Mouse (Mus musculus) lung, embryonic 15.5 days (tissue): Measurements from ENCODE around the gene Slc22a4. TPM values are rescaled to one million over a fixed set of nuclear protein-coding genes. Genes with fewer than 3 reads are reported as not detected.
A peak's percentile ranks its signal among the peaks of the same experiment; 100 is the strongest.

Experiments
- ATAC-seq: fragments of 200-750 bp; cut with Nextera tagmentation; 2 replicates; pipeline ENCODE4 v1.8.0; 2017; ENCODE audit warnings: moderate number of reproducible peaks, borderline replicate concordance; ENCODE audit not compliant: low FRiP score, low TSS enrichment; ENCODE audit errors: extremely low read depth
- H3K27ac ChIP-seq: fragments of 300-500 bp; sonication (generic); 2 replicates; pipeline ENCODE4 v1.5.1; 2015; ENCODE audit warnings: moderate library complexity, mild to moderate bottlenecking, inconsistent platforms
- H3K27me3 ChIP-seq: fragments of 300-500 bp; sonication (generic); 2 replicates; pipeline ENCODE4 v1.6.1; 2015; ENCODE audit warnings: inconsistent platforms
- H3K36me3 ChIP-seq: fragments of 300-500 bp; sonication (generic); 2 replicates; pipeline ENCODE4 v1.6.1; 2015; ENCODE audit warnings: inconsistent platforms
- H3K4me1 ChIP-seq: fragments of 300-500 bp; sonication (generic); 2 replicates; pipeline ENCODE4 v1.6.1; 2015; ENCODE audit warnings: inconsistent platforms
- H3K4me2 ChIP-seq: fragments of 300-500 bp; sonication (generic); 2 replicates; pipeline ENCODE4 v1.6.1; 2015; ENCODE audit warnings: inconsistent platforms, mild to moderate bottlenecking, moderate library complexity
- H3K4me3 ChIP-seq: fragments of 300-500 bp; sonication (generic); 2 replicates; pipeline ENCODE4 v1.5.1; 2015; ENCODE audit warnings: mild to moderate bottlenecking, inconsistent platforms
- H3K9ac ChIP-seq: fragments of 300-500 bp; sonication (generic); 2 replicates; pipeline ENCODE4 v1.6.1; 2015; ENCODE audit warnings: inconsistent platforms
- H3K9me3 ChIP-seq: fragments of 300-500 bp; sonication (generic); 2 replicates; pipeline ENCODE4 v1.6.1; 2016; ENCODE audit warnings: inconsistent platforms
- WGBS: fragments of 180-500 bp; shearing (Covaris S2); methylation state at CpG from one replicate; pipeline ENCODE4 v1.1.7; 2015; 5-methylcytosine and 5-hydroxymethylcytosine counted together
- polyA plus RNA-seq: library from polyadenylated mRNA; unstranded; fragments of >200 nt; fragmentation: Nextera tagmentation; extraction: Ambion mirVana; gene quantifications from 2 replicates; pipeline ENCODE4 v1.2.1, GENCODE M21; 2015

Gene Slc22a4
- polyA plus RNA-seq: 0.51 and 0.88 TPM in 2 replicates

- Histone ChIP-seq H3K27me3 (peaks cover 27% of the 10 kb centered on the region), H3K9me3 (no peaks in the 10 kb centered on the region)
- 4% methylated on average over 52 of the region's 61 CpGs for WGBS
These were observed at the start of gene Slc22a4 for GRCm38 (mm10) chr11:54028044-54028951. Gene Slc22a4, minus strand, starts transcription at chr11:54028090.

DNA sequence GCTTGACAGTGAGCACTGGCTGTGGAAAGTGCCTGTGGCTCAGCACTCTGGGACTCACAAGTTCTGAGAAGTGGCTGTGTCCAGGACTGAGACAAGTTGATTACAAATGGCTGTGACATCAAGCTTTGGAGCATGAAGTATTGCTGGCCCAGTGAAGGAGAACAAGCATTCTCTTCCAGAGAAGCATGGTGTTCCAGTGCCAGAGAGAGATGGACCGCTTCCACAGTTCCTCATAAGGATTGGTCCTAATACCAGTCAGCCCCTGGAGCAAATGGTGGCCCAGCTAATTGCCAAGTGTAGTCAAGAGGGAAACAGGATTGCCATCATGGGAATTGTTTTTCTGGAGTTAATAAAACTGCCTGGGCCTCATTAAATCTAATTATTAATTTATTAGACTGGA, 48.2 kb upstream of the Slc22a4 start:
- Histone ChIP-seq H3K9me3 (no peaks in the 10 kb centered on the region), H3K4me1 (no peaks in the 10 kb centered on the region), H3K27me3 (no peaks in the 10 kb centered on the region), H3K4me3 (no peak overlapping the region), H3K36me3 (no peaks in the 10 kb centered on the region), H3K27ac (no peak overlapping the region), H3K9ac (no peak overlapping the region), H3K4me2 (no peak overlapping the region)
- no peak for ATAC-seq
- WGBS: 100% methylated on average over 1 of the region's 1 CpGs

More at GRCm38 (mm10) chr11:54028044-54028951, at the start of gene Slc22a4:
- Histone ChIP-seq H3K36me3 (no peaks in the 10 kb centered on the region), H3K4me2 (peak within 1 kb of the TSS; percentile 90), H3K9ac (peak within 1 kb of the TSS; percentile 52), H3K27ac (no peak within 1 kb of the TSS), H3K4me3 (peak within 1 kb of the TSS; percentile 43), H3K4me1 (peaks cover 15% of the 10 kb centered on the region)
- ATAC-seq: peak; percentile 92

DNA sequence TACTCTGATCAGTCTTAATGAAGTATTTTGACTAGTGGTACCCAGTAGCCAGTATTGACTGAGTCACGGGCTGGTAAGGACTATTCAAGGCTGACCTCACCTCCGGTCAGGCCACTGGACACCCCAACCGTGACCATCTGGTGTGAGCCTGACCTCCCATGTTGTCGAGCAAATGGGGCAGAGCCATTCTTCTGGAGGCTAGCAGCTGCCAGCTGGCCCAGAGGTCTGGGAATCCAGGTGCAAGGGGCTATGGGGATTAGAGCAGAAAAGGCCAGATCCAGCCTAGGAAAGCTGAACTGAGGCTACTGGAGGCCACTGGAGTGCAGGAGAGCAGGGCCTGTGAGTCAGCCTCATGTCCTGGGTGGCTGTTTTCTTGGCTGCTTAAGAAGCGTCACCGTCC, 47.5 kb upstream of the Slc22a4 start:
- no peaks in the 10 kb centered on the region for H3K36me3 ChIP-seq
- no peak for ATAC-seq
- 73% methylated on average over 6 of the region's 6 CpGs for WGBS
- no peak overlapping the region for H3K4me2 ChIP-seq
- no peak overlapping the region for H3K9ac ChIP-seq
- H3K9me3 ChIP-seq: no peaks in the 10 kb centered on the region
- no peak overlapping the region for H3K27ac ChIP-seq
- H3K27me3 ChIP-seq: peaks cover 5% of the 10 kb centered on the region
- no peak overlapping the region for H3K4me3 ChIP-seq
- no peaks in the 10 kb centered on the region for H3K4me1 ChIP-seq

- Histone ChIP-seq H3K27ac (0 out of 2 replicates have a peak overlapping the region, but pooled peaks have one; percentile 8), H3K9me3 (no peaks in the 10 kb centered on the region), H3K4me1 (peaks cover 9% of the 10 kb centered on the region), H3K36me3 (no peaks in the 10 kb centered on the region), H3K9ac (no peak overlapping the region), H3K4me3 (no peak overlapping the region), H3K4me2 (no peak overlapping the region), H3K27me3 (peaks cover 25% of the 10 kb centered on the region)
- no peak for ATAC-seq
- 44% methylated on average over 4 of the region's 4 CpGs for WGBS
These were observed 45.4 kb upstream of the Slc22a4 start for GRCm38 (mm10) chr11:54073291-54073690.

DNA sequence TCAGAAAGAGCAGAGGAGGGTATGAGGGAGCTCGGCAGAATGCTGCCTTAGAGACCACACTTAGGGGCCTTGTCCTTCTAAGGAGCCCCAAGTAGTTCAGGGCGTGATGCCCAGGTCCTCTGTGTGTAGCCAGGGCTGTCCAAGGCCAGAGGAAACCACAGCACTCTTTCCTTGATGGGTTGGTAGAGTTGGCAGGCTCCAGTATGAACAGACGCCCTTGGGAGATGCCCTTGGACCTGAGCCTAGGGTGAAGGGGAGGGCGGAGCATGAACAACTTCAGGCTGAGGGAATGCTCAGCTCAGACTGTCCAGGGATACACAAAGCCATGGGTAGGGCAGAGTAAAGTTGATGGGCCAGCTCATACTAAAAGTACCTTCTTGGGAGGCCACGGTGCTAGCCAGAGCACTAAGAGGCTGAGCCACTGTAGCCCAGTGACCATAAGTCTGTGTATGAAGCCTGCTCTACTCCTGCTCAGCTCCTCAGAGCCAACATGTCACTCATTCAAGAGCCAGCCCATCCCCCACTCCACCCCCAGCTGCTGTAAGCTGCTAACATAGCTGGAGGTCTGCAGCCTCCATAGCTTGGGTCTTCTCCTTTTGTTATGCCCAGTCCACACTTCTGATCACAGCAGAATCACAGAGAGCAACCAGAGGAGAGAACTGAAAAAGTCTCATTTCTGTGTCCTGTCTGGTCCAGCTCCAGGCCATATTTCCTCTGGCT, 44.0 kb upstream of the Slc22a4 start:
- peaks cover 22% of the 10 kb centered on the region for H3K4me1 ChIP-seq
- no peak overlapping the region for H3K27ac ChIP-seq
- no peak for ATAC-seq
- H3K9me3 ChIP-seq: no peaks in the 10 kb centered on the region
- H3K4me3 ChIP-seq: no peak overlapping the region
- peaks cover 35% of the 10 kb centered on the region for H3K27me3 ChIP-seq
- H3K4me2 ChIP-seq: no peak overlapping the region
- no peak overlapping the region for H3K9ac ChIP-seq
- no peaks in the 10 kb centered on the region for H3K36me3 ChIP-seq
- 80% methylated on average over 5 of the region's 5 CpGs for WGBS

GRCm38 (mm10) chr11:54068520-54069371, 40.9 kb upstream of the Slc22a4 start, which contains the start of gene Pdlim4:
Gene Pdlim4, minus strand, starts transcription at chr11:54069014.
- Histone ChIP-seq H3K4me1 (peaks cover 29% of the 10 kb centered on the region), H3K27ac (no peak within 1 kb of the TSS), H3K4me2 (peak within 1 kb of the TSS; percentile 91), H3K9me3 (no peaks in the 10 kb centered on the region), H3K36me3 (no peaks in the 10 kb centered on the region), H3K27me3 (peaks cover 36% of the 10 kb centered on the region), H3K4me3 (peak within 1 kb of the TSS; percentile 52), H3K9ac (peak within 1 kb of the TSS; percentile 39)
- ATAC-seq: peak; percentile 23; the same call in 1 of the 2 replicates
- WGBS: 1% methylated on average over 47 of the region's 61 CpGs

GRCm38 (mm10) chr11:54067996-54068519, 40.2 kb upstream of the Slc22a4 start:
- Histone ChIP-seq H3K36me3 (no peaks in the 10 kb centered on the region), H3K4me2 (peak overlapping the region; percentile 91), H3K27me3 (peaks cover 36% of the 10 kb centered on the region), H3K9me3 (no peaks in the 10 kb centered on the region), H3K4me1 (peaks cover 29% of the 10 kb centered on the region), H3K4me3 (peak overlapping the region; percentile 52), H3K27ac (no peak overlapping the region), H3K9ac (peak overlapping the region; percentile 39; the same call in 1 of the 2 replicates)
- no peak for ATAC-seq
- WGBS: 29% methylated on average over 4 of the region's 4 CpGs

- Histone ChIP-seq H3K4me1 (peaks cover 35% of the 10 kb centered on the region), H3K27me3 (peaks cover 36% of the 10 kb centered on the region), H3K27ac (no peak overlapping the region), H3K4me2 (peak overlapping the region; percentile 91), H3K36me3 (no peaks in the 10 kb centered on the region), H3K9me3 (no peaks in the 10 kb centered on the region), H3K4me3 (peak overlapping the region; percentile 52; the same call in 1 of the 2 replicates), H3K9ac (no peak overlapping the region)
- 32% methylated on average over 12 of the region's 12 CpGs for WGBS
- ATAC-seq: peak; percentile 83
These were observed 39.6 kb upstream of the Slc22a4 start for GRCm38 (mm10) chr11:54067318-54067995.

DNA sequence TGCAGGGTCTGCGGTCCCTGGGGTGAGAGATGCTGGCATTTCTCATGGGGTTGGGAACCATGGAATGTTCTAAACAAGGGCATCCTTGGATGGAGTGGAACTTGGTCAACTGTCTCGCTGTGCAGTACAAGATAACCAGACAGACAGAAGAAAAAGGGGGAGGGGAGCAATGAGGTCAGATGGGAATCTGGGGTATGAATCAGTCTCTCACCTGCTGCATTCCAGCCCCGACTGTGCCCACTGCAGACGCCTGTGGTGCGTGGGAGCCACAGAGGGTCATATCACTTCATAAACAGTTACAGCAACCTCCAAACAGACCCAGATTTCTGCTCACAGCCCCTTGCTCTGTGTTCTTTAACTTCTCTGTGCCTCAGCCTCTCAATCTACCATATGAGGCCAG, 38.5 kb upstream of the Slc22a4 start:
- ATAC-seq: no peak
- 61% methylated on average over 5 of the region's 5 CpGs for WGBS
- Histone ChIP-seq H3K27ac (no peak overlapping the region), H3K9me3 (no peaks in the 10 kb centered on the region), H3K4me3 (no peak overlapping the region), H3K4me2 (no peak overlapping the region), H3K36me3 (no peaks in the 10 kb centered on the region), H3K4me1 (peaks cover 40% of the 10 kb centered on the region), H3K27me3 (peaks cover 36% of the 10 kb centered on the region), H3K9ac (no peak overlapping the region)

DNA sequence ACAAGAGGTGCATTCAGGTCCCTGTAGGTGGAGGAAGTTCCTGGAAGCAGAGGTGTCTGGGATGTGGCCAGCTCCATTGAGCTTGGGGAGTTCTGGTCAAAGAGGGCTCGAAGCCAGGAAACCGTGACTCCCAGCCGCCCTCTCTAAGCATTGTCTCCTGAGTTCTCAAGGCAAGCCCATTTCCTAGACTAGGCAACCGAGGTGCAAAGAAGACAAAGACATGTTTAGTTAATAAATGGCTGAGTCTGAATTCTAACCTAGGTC, 38.0 kb upstream of the Slc22a4 start:
- no peak overlapping the region for H3K4me3 ChIP-seq
- peaks cover 40% of the 10 kb centered on the region for H3K4me1 ChIP-seq
- no peak overlapping the region for H3K4me2 ChIP-seq
- WGBS: 69% methylated on average over 4 of the region's 4 CpGs
- no peaks in the 10 kb centered on the region for H3K9me3 ChIP-seq
- no peak overlapping the region for H3K9ac ChIP-seq
- H3K27me3 ChIP-seq: peaks cover 36% of the 10 kb centered on the region
- no peak for ATAC-seq
- no peaks in the 10 kb centered on the region for H3K36me3 ChIP-seq
- no peak overlapping the region for H3K27ac ChIP-seq
